In the genomic region with DNA sequence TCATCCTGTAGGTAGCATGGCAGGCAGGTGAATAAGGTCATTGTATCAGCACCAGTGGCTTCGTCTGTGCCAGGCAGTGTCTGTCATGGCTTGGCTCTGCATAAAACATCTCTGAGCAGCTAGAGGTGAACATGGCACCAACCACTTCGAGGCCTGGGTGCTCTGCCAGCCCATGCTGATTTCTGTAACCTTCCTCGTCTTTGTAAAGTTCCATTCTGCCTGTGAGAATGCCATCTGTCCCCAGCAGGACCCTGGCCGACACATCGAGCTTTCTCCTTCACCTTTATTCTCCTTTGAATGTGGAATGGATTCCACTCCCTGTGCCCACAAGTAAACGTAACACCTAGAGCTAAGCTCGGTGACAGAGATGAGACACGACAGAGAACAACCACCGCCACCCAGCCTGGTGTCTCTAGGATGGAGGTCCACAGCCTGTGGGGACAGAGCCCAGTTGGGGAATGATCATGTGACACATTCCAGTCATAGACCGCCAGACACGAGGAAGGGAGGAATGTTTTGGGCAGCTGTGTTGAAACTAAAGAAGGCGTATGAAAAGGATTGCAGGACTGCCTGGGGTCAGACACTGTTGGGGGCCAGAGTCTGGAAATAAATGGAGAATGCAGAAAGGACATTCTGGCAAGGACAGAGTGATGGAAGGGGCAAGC, we compare ENCODE assay signal across 14 mouse cellular contexts. TPM values are rescaled to one million over a fixed set of nuclear protein-coding genes. Genes with fewer than 3 reads are reported as not detected.
DNase-seq lines count a peak whose midpoint lies in the region; ATAC-seq lines count a peak whose summit lies in the region.
"Had no signal": no experiment of that assay in that cellular context is flagged by ENCODE, and none has a peak within 500 bp of the region (broad histone marks: within the 10 kb centered on the region; RNA-seq: fewer than 3 reads in every experiment).

No protein-coding gene starts in this region.

- no peak overlapping the region for H3K4me3 ChIP-seq in limb, embryonic 12.5 days (replicated peaks)
- H3K4me3 ChIP-seq in limb, embryonic 10.5 days, result no peak overlapping the region
- no peak overlapping the region for H3K4me3 ChIP-seq in kidney, embryonic 16.5 days (ENCODE audit: low read length)
- no peak overlapping the region for H3K4me3 ChIP-seq in hindbrain, embryonic 14.5 days (replicated peaks; ENCODE audit: low read length)
- H3K4me3 ChIP-seq: heart, embryonic 12.5 days; hindbrain, embryonic 13.5 days; layer of hippocampus, adult 2 months; midbrain, embryonic 13.5 days; neural tube, embryonic 12.5 days had no signal

- no peak overlapping the region for H3K9ac ChIP-seq in limb, embryonic 12.5 days (replicated peaks)
- H3K9ac ChIP-seq in kidney, embryonic 16.5 days (replicated peaks; ENCODE audit: low read length), result no peak overlapping the region
- H3K9ac ChIP-seq in hindbrain, embryonic 14.5 days, result no peak overlapping the region
- H3K9ac ChIP-seq: heart, embryonic 12.5 days; hindbrain, embryonic 13.5 days; midbrain, embryonic 13.5 days; neural tube, embryonic 12.5 days had no signal

- H3K4me2 ChIP-seq in limb, embryonic 12.5 days, result no peak overlapping the region
- no peak overlapping the region for H3K4me2 ChIP-seq in kidney, embryonic 16.5 days (replicated peaks; ENCODE audit: low read depth, low read length)
- H3K4me2 ChIP-seq in hindbrain, embryonic 14.5 days (replicated peaks), result no peak overlapping the region
- H3K4me2 ChIP-seq: heart, embryonic 12.5 days; hindbrain, embryonic 13.5 days; midbrain, embryonic 13.5 days; neural tube, embryonic 12.5 days had no signal

- ATAC-seq in limb, embryonic 12.5 days (ENCODE audit: insufficient number of reproducible peaks, insufficient read depth, low FRiP score, low TSS enrichment, low read depth), result peak; percentile 47; the same call in 1 of the 2 replicates
- ATAC-seq in kidney, embryonic 16.5 days (ENCODE audit: low FRiP score, low TSS enrichment), result peak; percentile 33; the same call in 1 of the 2 replicates
- no peak for ATAC-seq in hindbrain, embryonic 14.5 days (ENCODE audit: low FRiP score)
- ATAC-seq: midbrain, embryonic 13.5 days had no signal

- H3K27me3 ChIP-seq in limb, embryonic 12.5 days, result no peaks in the 10 kb centered on the region
- no peaks in the 10 kb centered on the region for H3K27me3 ChIP-seq in limb, embryonic 10.5 days (ENCODE audit: low read depth, poor library complexity, severe bottlenecking)
- H3K27me3 ChIP-seq in kidney, embryonic 16.5 days (ENCODE audit: insufficient read depth, low read length), result no peaks in the 10 kb centered on the region
- H3K27me3 ChIP-seq in hindbrain, embryonic 14.5 days (ENCODE audit: control insufficient read depth, insufficient read depth, low read length), result 0 out of 2 replicates have a peak, but pooled peaks cover 4% of the 10 kb centered on the region
- H3K27me3 ChIP-seq: heart, embryonic 12.5 days; midbrain, embryonic 13.5 days; neural tube, embryonic 12.5 days had no signal

- no peak overlapping the region for H3K27ac ChIP-seq in limb, embryonic 12.5 days
- H3K27ac ChIP-seq in limb, embryonic 10.5 days, result no peak overlapping the region
- peak overlapping the region; percentile 6; the same call in 1 of the 2 replicates for H3K27ac ChIP-seq in kidney, embryonic 16.5 days (ENCODE audit: low read length)
- no peak overlapping the region for H3K27ac ChIP-seq in hindbrain, embryonic 14.5 days
- H3K27ac ChIP-seq: hindbrain, embryonic 13.5 days; layer of hippocampus, adult 2 months; midbrain, embryonic 13.5 days; neural tube, embryonic 12.5 days had no signal

- DNase-seq in cerebellum, postnatal 14 days, result peak; percentile 39 to 73
- no peak for DNase-seq in cerebellum, adult 18-20 months
- no peak for DNase-seq in limb, embryonic 10.5 days (ENCODE audit: low spot score)
- DNase-seq in lung, postnatal 10 days, result peak; percentile 54
- no peak for DNase-seq in hindbrain, embryonic 14.5 days (ENCODE audit: low spot score)
- no peak for DNase-seq in right cerebral cortex, postnatal 25 days
- DNase-seq: adrenal gland, postnatal 14 days had no signal

- no peaks in the 10 kb centered on the region for H3K36me3 ChIP-seq in limb, embryonic 12.5 days
- no peaks in the 10 kb centered on the region for H3K36me3 ChIP-seq in limb, embryonic 10.5 days
- no peaks in the 10 kb centered on the region for H3K36me3 ChIP-seq in kidney, embryonic 16.5 days (ENCODE audit: insufficient read depth, low read length)
- no peaks in the 10 kb centered on the region for H3K36me3 ChIP-seq in hindbrain, embryonic 14.5 days (replicated peaks; ENCODE audit: control insufficient read depth, insufficient read depth)
- H3K36me3 ChIP-seq: heart, embryonic 12.5 days; hindbrain, embryonic 13.5 days; midbrain, embryonic 13.5 days; neural tube, embryonic 12.5 days had no signal

- 73% methylated on average over 12 of the region's 12 CpGs for WGBS in limb, embryonic 12.5 days
- WGBS in limb, embryonic 10.5 days, result 89% methylated on average over 12 of the region's 12 CpGs
- 65% methylated on average over 12 of the region's 12 CpGs for WGBS in kidney, embryonic 16.5 days
- WGBS in hindbrain, embryonic 14.5 days, result 70% methylated on average over 12 of the region's 12 CpGs

- no peaks in the 10 kb centered on the region for H3K9me3 ChIP-seq in limb, embryonic 12.5 days
- H3K9me3 ChIP-seq in limb, embryonic 10.5 days (replicated peaks), result no peaks in the 10 kb centered on the region
- no peaks in the 10 kb centered on the region for H3K9me3 ChIP-seq in kidney, embryonic 16.5 days (ENCODE audit: low read length)
- H3K9me3 ChIP-seq in hindbrain, embryonic 14.5 days (ENCODE audit: control insufficient read depth, low read length), result no peaks in the 10 kb centered on the region
- H3K9me3 ChIP-seq: heart, embryonic 12.5 days; hindbrain, embryonic 13.5 days; midbrain, embryonic 13.5 days; neural tube, embryonic 12.5 days had no signal

- H3K4me1 ChIP-seq in limb, embryonic 12.5 days (replicated peaks), result peaks cover 14% of the 10 kb centered on the region
- peaks cover 13% of the 10 kb centered on the region for H3K4me1 ChIP-seq in limb, embryonic 10.5 days
- H3K4me1 ChIP-seq in kidney, embryonic 16.5 days (ENCODE audit: insufficient read depth, low read length), result peaks cover 18% of the 10 kb centered on the region; the same call in 1 of the 2 replicates
- H3K4me1 ChIP-seq in hindbrain, embryonic 14.5 days (replicated peaks; ENCODE audit: control insufficient read depth, insufficient read depth, low read length), result no peaks in the 10 kb centered on the region
- H3K4me1 ChIP-seq: hindbrain, embryonic 13.5 days; neural tube, embryonic 12.5 days had no signal

RNA-seq across cellular contexts. Expression of a gene that starts 10.9 kb away (rescaled TPM):
- not detected in 2 replicates for polyA plus RNA-seq in limb, embryonic 12.5 days (2016; fragmentation: Nextera tagmentation; extraction: Ambion mirVana)
- polyA plus RNA-seq in limb, embryonic 10.5 days (2016; fragmentation: Nextera tagmentation; extraction: Ambion mirVana), result not detected in 2 replicates
- polyA plus RNA-seq in kidney, embryonic 16.5 days (2015; fragmentation: Nextera tagmentation; extraction: Ambion mirVana), result 4.7 and 6.0 TPM in 2 replicates
- polyA plus RNA-seq in hindbrain, embryonic 14.5 days (2014; fragmentation: Nextera tagmentation; extraction: Ambion mirVana), result not detected in 2 replicates
- polyA plus RNA-seq: heart, embryonic 12.5 days; hindbrain, embryonic 13.5 days; midbrain, embryonic 13.5 days had no signal

RNA-seq across cellular contexts. Expression of a gene that starts 20.5 kb away (rescaled TPM):
- polyA plus RNA-seq in limb, embryonic 12.5 days (2016; fragmentation: Nextera tagmentation; extraction: Ambion mirVana), result 120 and 128 TPM in 2 replicates
- polyA plus RNA-seq in limb, embryonic 10.5 days (2016; fragmentation: Nextera tagmentation; extraction: Ambion mirVana), result 34.0 and 57.7 TPM in 2 replicates
- 479 and 496 TPM in 2 replicates for polyA plus RNA-seq in kidney, embryonic 16.5 days (2015; fragmentation: Nextera tagmentation; extraction: Ambion mirVana)
- 115 and 123 TPM in 2 replicates for polyA plus RNA-seq in hindbrain, embryonic 14.5 days (2014; fragmentation: Nextera tagmentation; extraction: Ambion mirVana)

RNA-seq across cellular contexts. Expression of a gene that starts 21.0 kb away (rescaled TPM):
- polyA plus RNA-seq in limb, embryonic 12.5 days (2016; fragmentation: Nextera tagmentation; extraction: Ambion mirVana), result 37.4 and 38.9 TPM in 2 replicates
- 18.0 and 29.0 TPM in 2 replicates for polyA plus RNA-seq in limb, embryonic 10.5 days (2016; fragmentation: Nextera tagmentation; extraction: Ambion mirVana)
- 194 and 227 TPM in 2 replicates for polyA plus RNA-seq in kidney, embryonic 16.5 days (2015; fragmentation: Nextera tagmentation; extraction: Ambion mirVana)
- polyA plus RNA-seq in hindbrain, embryonic 14.5 days (2014; fragmentation: Nextera tagmentation; extraction: Ambion mirVana), result 24.0 and 31.3 TPM in 2 replicates

Comparison
In these comparisons a context has a peak if more than half of its experiments do, and no peak if none do; other contexts are left out.
1. DNase-seq: peak in cerebellum, postnatal 14 days (2 of 2) and lung, postnatal 10 days (single experiment); none in cerebellum, adult 18-20 months (0 of 2), limb, embryonic 10.5 days (single experiment), hindbrain, embryonic 14.5 days (single experiment) and right cerebral cortex, postnatal 25 days (single experiment).